Mouse (Mus musculus): ENCODE results near the gene Amtn. TPM values are rescaled to one million over a fixed set of nuclear protein-coding genes. Genes with fewer than 3 reads are reported as not detected.
"Not testable (repeated sequence)": the region's sequence is repeated elsewhere in the genome, so short reads cannot be mapped to it uniquely, and the experiment has no call there.

The Amtn gene
- not detected in 2 replicates for polyA plus RNA-seq (2015; fragmentation: Nextera tagmentation; extraction: Ambion mirVana)

DNA sequence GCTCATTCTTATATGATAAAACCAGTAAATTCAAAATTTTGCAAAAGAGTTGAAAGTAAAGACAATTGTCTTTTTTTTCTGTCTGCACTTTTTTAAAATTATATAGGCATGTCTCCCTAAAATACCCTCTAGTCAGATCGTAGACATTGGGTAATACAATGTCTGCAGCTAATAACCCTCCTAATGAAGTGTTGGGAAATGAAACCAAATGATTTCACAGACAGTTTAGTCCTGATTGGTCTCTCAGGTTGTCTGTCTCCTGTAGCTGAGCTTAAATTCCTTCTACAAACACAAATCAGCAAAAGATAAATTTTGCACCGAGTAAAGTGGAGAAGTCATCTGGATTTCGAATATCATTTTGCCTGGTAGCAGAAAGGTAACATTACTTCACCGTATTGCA is at the start of gene Amtn:
Gene Amtn, plus strand, starts transcription at position 301 of the 400 bp plus-strand sequence.
- Histone ChIP-seq H3K27me3 (ENCODE audit: insufficient read depth, low read length) (no peaks in the 10 kb centered on the region), H3K4me3 (ENCODE audit: low read length) (no peak within 1 kb of the TSS), H3K27ac (ENCODE audit: low read length) (no peak within 1 kb of the TSS), H3K4me2 (replicated peaks; ENCODE audit: low read depth, low read length) (no peak within 1 kb of the TSS), H3K4me1 (ENCODE audit: insufficient read depth, low read length) (no peaks in the 10 kb centered on the region), H3K36me3 (ENCODE audit: insufficient read depth, low read length) (no peaks in the 10 kb centered on the region), H3K9me3 (ENCODE audit: low read length) (no peaks in the 10 kb centered on the region), H3K9ac (replicated peaks; ENCODE audit: low read length) (no peak within 1 kb of the TSS)
- ATAC-seq (ENCODE audit: low FRiP score, low TSS enrichment), result no peak
- 83% methylated on average over 4 of the region's 4 CpGs for WGBS

DNA sequence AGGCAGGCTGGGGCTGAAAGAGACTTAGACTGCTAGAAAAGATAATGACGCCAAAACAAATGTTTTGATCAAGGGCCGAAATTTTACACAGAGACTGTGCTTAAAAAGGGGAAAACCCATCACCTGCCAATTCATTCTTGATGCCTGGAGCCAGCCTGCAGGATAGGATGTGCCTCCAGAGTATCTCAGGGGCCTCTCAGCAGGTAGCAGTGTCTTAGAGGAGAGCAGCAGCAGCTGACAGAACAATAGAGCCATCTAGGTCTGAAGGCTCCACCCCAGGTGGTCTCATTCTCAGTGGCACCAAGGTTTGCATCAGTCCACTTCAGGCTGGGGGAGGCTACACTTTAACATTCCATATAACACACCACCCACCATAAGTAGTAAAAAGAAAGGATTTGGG is 27.4 kb upstream of the Amtn start:
- H3K4me3 ChIP-seq (ENCODE audit: low read length); H3K27me3 ChIP-seq (ENCODE audit: insufficient read depth, low read length); H3K9me3 ChIP-seq (ENCODE audit: low read length); H3K27ac ChIP-seq (ENCODE audit: low read length); H3K4me1 ChIP-seq (ENCODE audit: insufficient read depth, low read length); ATAC-seq (ENCODE audit: low FRiP score, low TSS enrichment); H3K9ac ChIP-seq (replicated peaks; ENCODE audit: low read length); H3K4me2 ChIP-seq (replicated peaks; ENCODE audit: low read depth, low read length); H3K36me3 ChIP-seq (ENCODE audit: insufficient read depth, low read length): not testable (repeated sequence)
- 61% methylated on average over 2 of the region's 2 CpGs for WGBS

DNA sequence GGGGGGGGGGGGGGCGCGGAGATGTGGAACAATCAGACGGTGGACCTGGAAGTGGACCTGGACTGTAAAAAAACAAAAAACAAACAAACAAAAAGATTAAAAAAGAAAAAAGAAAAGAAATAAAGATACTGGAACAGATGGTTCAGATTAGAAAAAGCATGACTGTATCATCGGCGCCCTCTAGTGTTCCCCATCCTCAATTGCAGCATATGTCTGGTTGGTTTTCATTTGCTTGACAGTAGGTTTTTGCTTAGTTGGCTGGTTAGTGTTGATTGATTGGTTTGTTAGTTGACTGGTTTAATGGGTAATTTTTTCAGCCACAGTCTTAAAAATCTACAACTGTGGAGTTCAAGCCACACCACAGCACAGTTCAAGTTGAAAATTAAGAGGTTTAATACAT is 11.1 kb upstream of the Amtn start:
- no peak for ATAC-seq (ENCODE audit: low FRiP score, low TSS enrichment)
- no peaks in the 10 kb centered on the region for H3K36me3 ChIP-seq (ENCODE audit: insufficient read depth, low read length)
- WGBS, result 0% methylated on average over 5 of the region's 5 CpGs
- no peaks in the 10 kb centered on the region for H3K9me3 ChIP-seq (ENCODE audit: low read length)
- no peaks in the 10 kb centered on the region for H3K4me1 ChIP-seq (ENCODE audit: insufficient read depth, low read length)
- no peaks in the 10 kb centered on the region for H3K27me3 ChIP-seq (ENCODE audit: insufficient read depth, low read length)
- H3K4me3 ChIP-seq (ENCODE audit: low read length), result no peak overlapping the region
- H3K4me2 ChIP-seq (replicated peaks; ENCODE audit: low read depth, low read length), result no peak overlapping the region
- H3K27ac ChIP-seq (ENCODE audit: low read length), result no peak overlapping the region
- H3K9ac ChIP-seq (replicated peaks; ENCODE audit: low read length), result no peak overlapping the region

DNA sequence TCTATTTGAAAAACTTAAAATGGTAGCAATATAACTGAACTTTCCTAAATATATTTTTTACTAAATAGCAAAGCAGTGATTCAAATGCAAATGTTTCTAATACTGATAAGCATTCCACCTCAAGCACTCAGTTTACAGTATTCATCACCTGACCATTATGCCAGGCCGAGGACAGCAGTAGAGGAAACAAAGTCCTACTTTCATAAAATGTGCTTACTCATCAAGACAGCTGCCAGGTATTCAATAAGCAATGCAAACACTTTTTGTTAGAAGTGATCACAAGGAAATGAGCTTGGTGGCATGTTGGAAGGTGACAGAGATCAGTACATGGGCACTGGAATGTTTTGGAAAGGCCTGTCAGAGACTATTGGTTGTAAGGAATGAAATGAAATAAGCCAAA is 9.0 kb upstream of the Amtn start:
- Histone ChIP-seq H3K9ac (replicated peaks; ENCODE audit: low read length) (no peak overlapping the region), H3K4me2 (replicated peaks; ENCODE audit: low read depth, low read length) (no peak overlapping the region), H3K27ac (ENCODE audit: low read length) (no peak overlapping the region), H3K27me3 (ENCODE audit: insufficient read depth, low read length) (no peaks in the 10 kb centered on the region), H3K36me3 (ENCODE audit: insufficient read depth, low read length) (no peaks in the 10 kb centered on the region), H3K4me3 (ENCODE audit: low read length) (no peak overlapping the region), H3K4me1 (ENCODE audit: insufficient read depth, low read length) (no peaks in the 10 kb centered on the region), H3K9me3 (ENCODE audit: low read length) (no peaks in the 10 kb centered on the region)
- 70% methylated on average over 1 of the region's 1 CpGs for WGBS
- ATAC-seq (ENCODE audit: low FRiP score, low TSS enrichment), result no peak

DNA sequence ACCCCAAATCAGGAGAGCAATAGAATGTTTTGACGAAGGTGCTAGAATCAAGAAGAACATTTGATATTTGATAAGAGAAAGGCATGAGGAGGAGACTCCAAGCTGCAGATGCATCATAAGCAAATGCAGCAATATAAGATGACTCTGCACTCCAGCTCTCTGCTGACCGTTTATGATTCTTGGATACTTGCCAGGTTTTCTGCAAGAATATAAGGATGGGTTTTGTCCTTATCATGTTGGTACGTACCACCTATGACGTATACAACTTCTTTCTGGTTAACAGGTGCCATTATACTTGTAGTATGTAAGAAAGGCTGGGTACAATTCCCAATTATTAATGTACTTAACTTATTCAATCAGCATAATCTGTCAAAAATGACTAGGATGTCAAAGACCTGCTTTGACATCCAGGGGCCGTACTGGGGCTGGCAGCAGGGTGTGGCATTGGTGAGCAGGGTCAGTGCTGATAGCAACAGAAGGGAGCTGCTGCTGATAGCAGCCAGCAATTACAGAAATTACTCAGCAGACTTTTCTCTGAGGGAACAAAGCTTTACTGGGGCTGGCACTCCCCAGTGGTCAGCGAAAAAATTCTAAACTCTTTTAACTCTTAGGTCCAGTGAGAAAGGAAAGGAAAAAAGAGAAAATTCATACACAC is 5.2 kb upstream of the Amtn start:
- Histone ChIP-seq H3K9me3 (ENCODE audit: low read length) (no peaks in the 10 kb centered on the region), H3K4me2 (replicated peaks; ENCODE audit: low read depth, low read length) (no peak overlapping the region), H3K4me3 (ENCODE audit: low read length) (no peak overlapping the region), H3K27ac (ENCODE audit: low read length) (no peak overlapping the region), H3K9ac (replicated peaks; ENCODE audit: low read length) (no peak overlapping the region), H3K27me3 (ENCODE audit: insufficient read depth, low read length) (no peaks in the 10 kb centered on the region), H3K36me3 (ENCODE audit: insufficient read depth, low read length) (no peaks in the 10 kb centered on the region), H3K4me1 (ENCODE audit: insufficient read depth, low read length) (no peaks in the 10 kb centered on the region)
- WGBS, result 71% methylated on average over 6 of the region's 6 CpGs
- no peak for ATAC-seq (ENCODE audit: low FRiP score, low TSS enrichment)

DNA sequence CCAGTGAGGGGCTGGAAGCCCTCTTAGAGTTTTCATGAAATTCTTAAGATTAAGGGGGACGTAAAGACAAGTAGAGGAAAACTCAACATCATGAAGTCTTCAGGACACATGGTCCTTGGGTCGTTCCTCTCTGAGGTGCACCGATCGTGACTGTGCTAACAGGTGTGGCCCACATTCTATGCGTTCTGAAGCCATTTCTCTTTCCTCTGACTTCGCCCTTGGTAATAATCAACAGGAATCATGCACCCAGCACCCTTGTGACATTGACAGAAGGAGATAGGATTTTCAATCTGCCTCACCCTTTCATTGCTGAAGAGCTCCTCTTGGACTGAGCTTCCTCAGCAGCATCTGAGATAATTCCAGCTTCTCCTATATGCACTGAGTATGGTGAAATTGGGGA is 3.3 kb upstream of the Amtn start:
- no peaks in the 10 kb centered on the region for H3K9me3 ChIP-seq (ENCODE audit: low read length)
- no peak overlapping the region for H3K27ac ChIP-seq (ENCODE audit: low read length)
- H3K9ac ChIP-seq (replicated peaks; ENCODE audit: low read length), result no peak overlapping the region
- H3K27me3 ChIP-seq (ENCODE audit: insufficient read depth, low read length), result no peaks in the 10 kb centered on the region
- H3K36me3 ChIP-seq (ENCODE audit: insufficient read depth, low read length), result no peaks in the 10 kb centered on the region
- no peak for ATAC-seq (ENCODE audit: low FRiP score, low TSS enrichment)
- WGBS, result 72% methylated on average over 6 of the region's 6 CpGs
- no peaks in the 10 kb centered on the region for H3K4me1 ChIP-seq (ENCODE audit: insufficient read depth, low read length)
- H3K4me3 ChIP-seq (ENCODE audit: low read length), result no peak overlapping the region
- H3K4me2 ChIP-seq (replicated peaks; ENCODE audit: low read depth, low read length), result no peak overlapping the region

DNA sequence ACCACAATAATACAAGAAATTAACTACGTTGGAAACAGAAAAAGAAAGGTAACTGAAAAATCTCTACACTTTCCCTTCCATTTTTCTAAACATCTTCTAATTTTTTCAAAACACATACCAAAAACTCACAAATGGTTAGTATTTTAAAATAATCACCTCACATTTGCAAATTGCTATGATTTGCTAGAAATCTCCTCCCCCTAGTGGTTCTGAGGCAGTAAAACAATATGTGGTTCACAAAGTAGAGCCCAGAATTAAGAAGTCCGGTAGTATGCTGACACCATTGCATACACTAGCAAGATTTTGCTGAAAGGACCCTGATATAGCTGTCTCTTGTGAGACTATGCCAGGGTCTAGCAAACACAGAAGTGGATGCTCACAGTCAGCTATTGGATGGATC is 16.1 kb downstream of the Amtn start:
- H3K4me1 ChIP-seq (ENCODE audit: insufficient read depth, low read length); H3K27me3 ChIP-seq (ENCODE audit: insufficient read depth, low read length); ATAC-seq (ENCODE audit: low FRiP score, low TSS enrichment); H3K27ac ChIP-seq (ENCODE audit: low read length); H3K9me3 ChIP-seq (ENCODE audit: low read length); H3K36me3 ChIP-seq (ENCODE audit: insufficient read depth, low read length); H3K4me3 ChIP-seq (ENCODE audit: low read length); H3K4me2 ChIP-seq (replicated peaks; ENCODE audit: low read depth, low read length); H3K9ac ChIP-seq (replicated peaks; ENCODE audit: low read length): not testable (repeated sequence)
- WGBS, result 85% methylated on average over 2 of the region's 2 CpGs

DNA sequence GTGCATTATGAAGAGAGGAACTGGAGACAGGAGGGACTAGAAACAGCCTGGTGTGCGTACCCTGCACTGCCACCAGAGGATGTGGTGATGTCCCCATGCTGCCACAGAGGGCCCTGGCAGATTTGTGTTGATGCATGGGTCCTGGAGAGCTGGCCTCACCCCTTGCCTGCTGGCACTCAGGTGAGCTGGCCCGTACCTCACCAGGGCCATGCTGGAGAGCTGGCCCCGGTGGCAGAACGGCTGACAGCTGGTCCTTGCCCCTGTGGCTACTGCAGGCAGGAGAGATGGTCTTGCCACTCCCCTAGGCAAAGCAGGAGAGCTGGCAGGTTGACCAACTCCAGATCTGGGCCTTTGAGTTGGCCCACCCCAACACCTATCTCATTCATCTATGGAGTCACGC is 22.7 kb downstream of the Amtn start:
- WGBS, result 68% methylated on average over 5 of the region's 5 CpGs
- Histone ChIP-seq H3K36me3 (ENCODE audit: insufficient read depth, low read length) (no peaks in the 10 kb centered on the region), H3K4me3 (ENCODE audit: low read length) (no peak overlapping the region), H3K4me1 (ENCODE audit: insufficient read depth, low read length) (no peaks in the 10 kb centered on the region), H3K9me3 (ENCODE audit: low read length) (no peaks in the 10 kb centered on the region), H3K4me2 (replicated peaks; ENCODE audit: low read depth, low read length) (no peak overlapping the region), H3K27me3 (ENCODE audit: insufficient read depth, low read length) (no peaks in the 10 kb centered on the region), H3K27ac (ENCODE audit: low read length) (no peak overlapping the region), H3K9ac (replicated peaks; ENCODE audit: low read length) (no peak overlapping the region)
- ATAC-seq (ENCODE audit: low FRiP score, low TSS enrichment), result peak; percentile 42; the same call in 1 of the 2 replicates

DNA sequence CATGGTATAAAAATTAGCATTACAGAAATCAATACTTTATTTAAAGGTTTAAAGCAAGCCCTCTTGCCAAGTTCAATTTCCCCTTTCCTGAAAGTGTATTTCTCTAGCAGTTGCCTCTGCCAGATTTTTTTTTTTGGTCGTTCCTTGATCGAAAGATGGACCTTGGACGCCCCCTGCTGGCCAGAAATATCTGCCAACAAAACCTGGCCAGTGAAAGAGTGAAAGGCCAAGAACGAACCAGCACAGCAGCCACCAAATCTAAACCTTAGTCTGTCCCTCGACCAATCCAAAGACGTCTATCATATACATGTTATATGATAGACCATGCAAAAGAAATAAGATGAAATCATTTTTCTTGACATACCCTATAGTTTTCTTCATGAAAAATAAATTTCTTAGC is 23.9 kb downstream of the Amtn start:
- H3K27me3 ChIP-seq (ENCODE audit: insufficient read depth, low read length), result no peaks in the 10 kb centered on the region
- no peak overlapping the region for H3K9ac ChIP-seq (replicated peaks; ENCODE audit: low read length)
- no peaks in the 10 kb centered on the region for H3K9me3 ChIP-seq (ENCODE audit: low read length)
- H3K27ac ChIP-seq (ENCODE audit: low read length), result no peak overlapping the region
- H3K4me3 ChIP-seq (ENCODE audit: low read length), result no peak overlapping the region
- no peak overlapping the region for H3K4me2 ChIP-seq (replicated peaks; ENCODE audit: low read depth, low read length)
- H3K36me3 ChIP-seq (ENCODE audit: insufficient read depth, low read length), result no peaks in the 10 kb centered on the region
- no peak for ATAC-seq (ENCODE audit: low FRiP score, low TSS enrichment)
- no peaks in the 10 kb centered on the region for H3K4me1 ChIP-seq (ENCODE audit: insufficient read depth, low read length)
- WGBS, result 5% methylated on average over 6 of the region's 6 CpGs

DNA sequence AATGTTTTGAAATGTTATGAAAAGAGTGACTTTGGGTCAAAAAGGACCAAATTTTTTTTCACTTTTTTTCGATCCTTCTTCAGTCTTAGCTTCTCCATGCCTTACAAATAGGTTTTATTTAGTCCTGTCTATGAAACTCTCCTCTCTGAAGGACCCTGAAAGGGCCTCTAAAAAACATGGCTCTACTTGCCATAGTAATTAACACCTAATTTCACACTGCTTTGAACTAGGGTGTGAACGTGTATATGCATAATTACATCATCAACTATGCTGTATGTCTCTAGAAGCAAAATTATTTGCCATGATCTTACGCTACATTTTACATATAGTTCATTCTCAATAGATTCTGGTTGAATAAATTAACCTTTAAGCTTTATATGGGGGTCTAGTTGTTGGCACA is 25.6 kb downstream of the Amtn start:
- Histone ChIP-seq H3K27ac (ENCODE audit: low read length) (no peak overlapping the region), H3K4me2 (replicated peaks; ENCODE audit: low read depth, low read length) (no peak overlapping the region), H3K9me3 (ENCODE audit: low read length) (no peaks in the 10 kb centered on the region), H3K36me3 (ENCODE audit: insufficient read depth, low read length) (no peaks in the 10 kb centered on the region), H3K4me3 (ENCODE audit: low read length) (no peak overlapping the region), H3K27me3 (ENCODE audit: insufficient read depth, low read length) (no peaks in the 10 kb centered on the region), H3K4me1 (ENCODE audit: insufficient read depth, low read length) (no peaks in the 10 kb centered on the region), H3K9ac (replicated peaks; ENCODE audit: low read length) (no peak overlapping the region)
- ATAC-seq (ENCODE audit: low FRiP score, low TSS enrichment), result no peak
- WGBS, result 85% methylated on average over 3 of the region's 3 CpGs

Measured in kidney, embryonic 16.5 days (tissue).